Mouse (Mus musculus): ENCODE measurements at regions not wholly inside any gene's neighbourhood (a gene's known extent, or its start where the extent isn't known, plus 50 kb on each side); places are given as distances from the start of the nearest gene placed in this dataset.
"Not testable (repeated sequence)": the region's sequence is repeated elsewhere in the genome, so short reads cannot be mapped to it uniquely, and the experiment has no call there.

GRCm38 (mm10) chr15:11476248-11476647 is 76.8 kb upstream of the Tars start:
- no peak for DNase-seq (ENCODE audit: low spot score)

GRCm38 (mm10) chr15:11463341-11463740 is 63.9 kb upstream of the Tars start:
- no peak for DNase-seq (ENCODE audit: low spot score)

GRCm38 (mm10) chr15:11461575-11461974 is 62.1 kb upstream of the Tars start:
- not testable (repeated sequence) for DNase-seq (ENCODE audit: low spot score)

GRCm38 (mm10) chr15:11459306-11459705 is 59.8 kb upstream of the Tars start:
- no peak for DNase-seq (ENCODE audit: low spot score)

GRCm38 (mm10) chr15:11457278-11457677 is 57.8 kb upstream of the Tars start:
- no peak for DNase-seq (ENCODE audit: low spot score)

GRCm38 (mm10) chr15:11455982-11456381 is 56.5 kb upstream of the Tars start:
- DNase-seq (ENCODE audit: low spot score): no peak

- no peak for DNase-seq (ENCODE audit: low spot score)
Observed at GRCm38 (mm10) chr15:11455366-11455785, 55.9 kb upstream of the Tars start.

- DNase-seq (ENCODE audit: low spot score): no peak
Observed at GRCm38 (mm10) chr15:11453997-11454396, 54.5 kb upstream of the Tars start.

GRCm38 (mm10) chr15:11451635-11452034 is 52.2 kb upstream of the Tars start:
- no peak for DNase-seq (ENCODE audit: low spot score)
